Mouse (Mus musculus): Measurements from ENCODE around the gene Bcl2l11.
A peak's percentile ranks its signal among the peaks of the same experiment; 100 is the strongest.

DNA sequence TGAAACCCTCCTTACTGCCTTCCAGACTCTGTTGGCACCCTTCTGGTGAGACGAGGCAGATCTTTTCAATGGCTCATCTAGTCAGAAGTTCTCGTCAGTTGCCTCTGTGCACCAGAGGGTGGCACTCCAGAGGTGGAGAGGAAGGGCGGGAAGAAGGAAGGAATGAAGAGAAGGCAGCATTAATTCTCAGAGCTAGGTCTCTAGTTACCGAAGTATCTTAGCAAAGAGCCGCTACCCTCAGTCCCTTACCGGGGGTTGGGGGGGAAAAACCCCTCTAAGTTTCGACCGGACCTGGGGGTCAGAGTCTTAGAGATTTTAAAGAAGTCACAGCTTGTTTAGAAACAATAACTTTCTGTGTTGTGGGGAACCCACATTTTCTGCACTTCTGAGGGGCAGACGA, 3.3 kb upstream of the Bcl2l11 start:
- TF ChIP-seq CTCF (IDR thresholded peaks at IDR 0.05; ENCODE audit: insufficient read depth, low read depth, low read length): peak; percentile 70
- no peak for TF ChIP-seq POLR2A (IDR thresholded peaks at IDR 0.05; ENCODE audit: insufficient read depth, low read depth, low read length)

Measured in olfactory bulb, adult 2 months (tissue).